Mouse (Mus musculus): Measurements from ENCODE around the gene Fam98a.

- TF ChIP-seq CTCF (IDR thresholded peaks at IDR 0.05 in 2 of 3, conservative IDR thresholded peaks at IDR 0.05 in 1 of 3; ENCODE audit: control insufficient read depth in 1 of 3, insufficient read depth in 1 of 3, low read depth in 2 of 3, low read length in 3 of 3, poor library complexity in 1 of 3, severe bottlenecking in 1 of 3) (no peak), MAX (IDR thresholded peaks at IDR 0.05; ENCODE audit: low read length) (no peak), GABPA (IDR thresholded peaks at IDR 0.05; ENCODE audit: low read depth, low read length) (no peak), NELFE (IDR thresholded peaks at IDR 0.05; ENCODE audit: low read depth, low read length) (no peak), POLR2AphosphoS2 (IDR thresholded peaks at IDR 0.05; ENCODE audit: low read length) (no peak), SIN3A (IDR thresholded peaks at IDR 0.05; ENCODE audit: low read length) (no peak)
Measured at GRCm38 (mm10) chr17:75532469-75532986, 19.2 kb downstream of the Fam98a start.

All from MEL (cell line).